Comparison of ENCODE assay signal across 1 mouse cellular context in the genomic region with DNA sequence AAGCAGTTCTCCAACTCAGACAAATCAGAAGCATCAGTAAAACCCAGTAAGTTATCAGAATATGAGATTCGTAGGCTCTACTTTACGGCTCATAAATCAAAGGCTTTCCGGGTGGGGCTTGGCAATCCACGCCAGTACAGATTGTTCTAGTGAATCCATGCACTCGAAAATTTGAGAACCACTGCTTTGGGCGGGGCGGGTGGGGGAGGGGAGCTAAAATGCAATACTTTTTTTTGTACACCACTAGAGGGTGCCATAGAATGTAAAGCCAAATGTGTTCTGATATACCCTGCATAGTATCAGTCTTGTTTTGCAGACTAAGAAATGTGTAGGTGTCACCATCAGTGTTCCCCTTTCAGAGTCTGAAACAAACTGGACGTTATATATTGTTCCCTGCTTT.
TF ChIP-seq lines count a peak whose summit lies in the region.

No protein-coding gene starts in this region.

TF ChIP-seq in MEL, 35 proteins besides CTCF, POLR2A, EP300 and RAD21 (continued from another document):
- no peak for TF ChIP-seq MAZ (IDR thresholded peaks at IDR 0.05; ENCODE audit: low read depth, low read length)
- no peak for TF ChIP-seq ETS1 (IDR thresholded peaks at IDR 0.05; ENCODE audit: low read depth, low read length)
- no peak for TF ChIP-seq UBTF (IDR thresholded peaks at IDR 0.05; ENCODE audit: borderline replicate concordance, insufficient read depth, low read depth, low read length)
- no peak for TF ChIP-seq GABPA (IDR thresholded peaks at IDR 0.05; ENCODE audit: low read depth, low read length)
